16 mouse cellular contexts compared by ENCODE assay signal in genomic region chr1:77859931-77860330, GRCm38 (mm10).
"Had no signal": no experiment of that assay in that cellular context is flagged by ENCODE, and none has a peak within 500 bp of the region (broad histone marks: within the 10 kb centered on the region; RNA-seq: fewer than 3 reads in every experiment).

No protein-coding gene starts in this region.

- H3K27ac ChIP-seq: neural tube, embryonic 13.5 days; neural tube, embryonic 15.5 days; stomach, embryonic 15.5 days; stomach, postnatal 0 days had no signal

- H3K9ac ChIP-seq: neural tube, embryonic 13.5 days; neural tube, embryonic 15.5 days; stomach, embryonic 15.5 days had no signal

- H3K4me2 ChIP-seq: neural tube, embryonic 13.5 days; neural tube, embryonic 15.5 days; stomach, embryonic 15.5 days had no signal

- H3K9me3 ChIP-seq: neural tube, embryonic 13.5 days; neural tube, embryonic 15.5 days; stomach, embryonic 15.5 days had no signal

- H3K36me3 ChIP-seq: neural tube, embryonic 13.5 days; neural tube, embryonic 15.5 days; stomach, embryonic 15.5 days had no signal

- DNase-seq: retina, postnatal 1 day; right cerebral cortex, adult 18-20 months; right cerebral cortex, postnatal 14 days; right cerebral cortex, postnatal 25 days; right cerebral cortex, postnatal 4 days; spleen, adult 18-20 months; thymus, adult 18-20 months; thymus, adult 2 months; thymus, postnatal 14 days; thymus, postnatal 25 days; thymus, postnatal 36 days; thymus, postnatal 4 days had no signal

- H3K27me3 ChIP-seq: neural tube, embryonic 13.5 days; neural tube, embryonic 15.5 days; stomach, embryonic 15.5 days had no signal

- H3K4me1 ChIP-seq: neural tube, embryonic 13.5 days; neural tube, embryonic 15.5 days; stomach, embryonic 15.5 days had no signal

- H3K4me3 ChIP-seq: neural tube, embryonic 13.5 days; neural tube, embryonic 15.5 days; stomach, embryonic 15.5 days had no signal
